Mouse (Mus musculus): Measurements from ENCODE around the gene Pnkd. TPM values are rescaled to one million over a fixed set of nuclear protein-coding genes. Genes with fewer than 3 reads are reported as not detected.

The Pnkd gene
- polyA plus RNA-seq, 2 experiments = 63.9 to 124 TPM

DNA sequence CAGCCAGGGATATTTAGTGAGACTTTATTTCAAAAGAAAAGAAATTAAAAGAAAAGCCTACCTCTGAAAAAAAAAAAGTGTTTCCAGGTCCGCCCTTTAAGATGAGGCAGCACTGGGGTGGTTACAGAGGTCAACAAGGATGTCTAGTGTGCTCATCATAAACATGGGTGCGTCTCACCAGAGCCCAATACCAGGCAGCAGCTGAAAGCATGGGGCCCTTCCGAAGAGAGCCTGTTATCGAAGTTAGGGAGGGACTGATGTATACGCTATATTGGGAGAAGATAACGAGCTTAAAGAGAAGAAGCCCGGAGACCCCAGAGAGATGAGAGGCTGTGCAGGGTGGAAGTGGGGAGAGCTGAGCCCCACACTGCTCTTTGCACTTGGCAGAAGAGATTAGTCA, 45.6 kb upstream of the Pnkd start:
- no peak for TF ChIP-seq POLR2A (IDR thresholded peaks at IDR 0.05; ENCODE audit: borderline replicate concordance, extremely low read depth, insufficient read depth, insufficient read length)
- WGBS = 61% methylated on average over 7 of the region's 7 CpGs
- Histone ChIP-seq H3K27me3 (ENCODE audit: control insufficient read depth, insufficient read depth, low read length) (no peaks in the 10 kb centered on the region), H3K4me3 (replicated peaks; ENCODE audit: low read length) (no peak overlapping the region), H3K36me3 (ENCODE audit: control insufficient read depth, insufficient read depth, low read length) (peaks cover 4% of the 10 kb centered on the region; the same call in 1 of the 2 replicates), H3K27ac (replicated peaks; ENCODE audit: low read depth, low read length) (0 out of 2 replicates have a peak overlapping the region, but pooled peaks have one; percentile 19), H3K4me1 (ENCODE audit: control insufficient read depth, insufficient read depth, low read length) (peaks cover 20% of the 10 kb centered on the region), H3K9me3 (ENCODE audit: control insufficient read depth, low read length) (no peaks in the 10 kb centered on the region), H3K9ac (ENCODE audit: low read depth, low read length, severe bottlenecking) (no peak overlapping the region), H3K4me2 (replicated peaks; ENCODE audit: low read depth, low read length, severe bottlenecking) (peak overlapping the region; percentile 21; the same call in 1 of the 2 replicates)
- DNase-seq (ENCODE audit: low spot score) (no peak), ATAC-seq (ENCODE audit: low FRiP score, low read depth) (no peak)

DNA sequence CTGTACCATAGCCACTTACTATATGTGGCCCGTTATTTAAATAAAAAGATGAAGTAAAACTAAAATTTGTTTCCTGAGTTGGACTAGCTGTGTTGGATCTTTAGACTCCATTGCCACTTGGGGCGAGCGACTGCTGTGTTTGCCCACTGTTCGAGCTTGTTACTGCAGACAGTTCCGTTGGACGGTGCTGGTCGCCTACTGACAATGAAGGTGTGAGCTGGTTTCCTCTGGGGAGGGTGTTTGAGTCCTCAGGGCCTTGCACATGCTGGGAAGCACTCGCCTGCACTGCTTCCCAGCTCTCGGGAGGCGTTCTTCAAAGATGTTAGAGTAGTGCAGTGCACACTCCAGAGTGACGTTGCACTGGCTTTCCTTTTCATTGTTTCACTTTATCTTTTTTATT, 45.1 kb upstream of the Pnkd start:
- no peak for TF ChIP-seq POLR2A (IDR thresholded peaks at IDR 0.05; ENCODE audit: borderline replicate concordance, extremely low read depth, insufficient read depth, insufficient read length)
- ATAC-seq (ENCODE audit: low FRiP score, low read depth) = no peak
- H3K9ac ChIP-seq (ENCODE audit: low read depth, low read length, severe bottlenecking) = no peak overlapping the region
- H3K4me1 ChIP-seq (ENCODE audit: control insufficient read depth, insufficient read depth, low read length) = peaks cover 20% of the 10 kb centered on the region
- 0 out of 2 replicates have a peak overlapping the region, but pooled peaks have one; percentile 5 for H3K4me3 ChIP-seq (replicated peaks; ENCODE audit: low read length)
- H3K36me3 ChIP-seq (ENCODE audit: control insufficient read depth, insufficient read depth, low read length) = peaks cover 4% of the 10 kb centered on the region; the same call in 1 of the 2 replicates
- H3K27me3 ChIP-seq (ENCODE audit: control insufficient read depth, insufficient read depth, low read length) = no peaks in the 10 kb centered on the region
- peak overlapping the region; percentile 21; the same call in 1 of the 2 replicates for H3K4me2 ChIP-seq (replicated peaks; ENCODE audit: low read depth, low read length, severe bottlenecking)
- H3K27ac ChIP-seq (replicated peaks; ENCODE audit: low read depth, low read length) = 0 out of 2 replicates have a peak overlapping the region, but pooled peaks have one; percentile 19
- DNase-seq (ENCODE audit: low spot score) = no peak
- no peaks in the 10 kb centered on the region for H3K9me3 ChIP-seq (ENCODE audit: control insufficient read depth, low read length)
- WGBS = 56% methylated on average over 11 of the region's 11 CpGs

DNA sequence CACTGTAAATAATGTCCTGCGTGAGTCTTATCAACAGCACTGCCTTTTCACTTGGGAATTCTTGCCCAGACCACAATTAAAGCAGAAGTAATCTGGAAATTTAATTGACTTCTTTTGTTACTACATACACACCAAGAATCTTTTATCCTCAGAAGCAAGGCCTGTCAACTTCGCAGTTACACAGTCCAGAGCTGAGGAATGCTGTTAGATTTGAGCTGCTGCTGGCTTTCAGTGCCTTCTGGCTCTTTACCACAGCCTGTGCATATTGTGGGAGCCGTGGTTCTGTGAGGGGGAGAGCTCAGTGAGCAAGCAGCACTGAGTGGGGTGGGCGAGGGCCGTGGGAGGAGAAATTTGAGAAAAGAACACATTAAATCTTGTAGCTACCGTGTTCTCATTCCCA, 44.4 kb upstream of the Pnkd start:
- H3K27me3 ChIP-seq (ENCODE audit: control insufficient read depth, insufficient read depth, low read length) = no peaks in the 10 kb centered on the region
- 40% methylated on average over 6 of the region's 6 CpGs for WGBS
- TF ChIP-seq POLR2A (IDR thresholded peaks at IDR 0.05; ENCODE audit: borderline replicate concordance, extremely low read depth, insufficient read depth, insufficient read length) = no peak
- no peak overlapping the region for H3K4me2 ChIP-seq (replicated peaks; ENCODE audit: low read depth, low read length, severe bottlenecking)
- DNase-seq (ENCODE audit: low spot score) (no peak), ATAC-seq (ENCODE audit: low FRiP score, low read depth) (no peak)
- H3K4me3 ChIP-seq (replicated peaks; ENCODE audit: low read length) = no peak overlapping the region
- H3K27ac ChIP-seq (replicated peaks; ENCODE audit: low read depth, low read length) = no peak overlapping the region; the same call in 1 of the 2 replicates
- H3K36me3 ChIP-seq (ENCODE audit: control insufficient read depth, insufficient read depth, low read length) = peaks cover 4% of the 10 kb centered on the region; the same call in 1 of the 2 replicates
- peaks cover 20% of the 10 kb centered on the region for H3K4me1 ChIP-seq (ENCODE audit: control insufficient read depth, insufficient read depth, low read length)
- H3K9me3 ChIP-seq (ENCODE audit: control insufficient read depth, low read length) = no peaks in the 10 kb centered on the region
- no peak overlapping the region for H3K9ac ChIP-seq (ENCODE audit: low read depth, low read length, severe bottlenecking)

DNA sequence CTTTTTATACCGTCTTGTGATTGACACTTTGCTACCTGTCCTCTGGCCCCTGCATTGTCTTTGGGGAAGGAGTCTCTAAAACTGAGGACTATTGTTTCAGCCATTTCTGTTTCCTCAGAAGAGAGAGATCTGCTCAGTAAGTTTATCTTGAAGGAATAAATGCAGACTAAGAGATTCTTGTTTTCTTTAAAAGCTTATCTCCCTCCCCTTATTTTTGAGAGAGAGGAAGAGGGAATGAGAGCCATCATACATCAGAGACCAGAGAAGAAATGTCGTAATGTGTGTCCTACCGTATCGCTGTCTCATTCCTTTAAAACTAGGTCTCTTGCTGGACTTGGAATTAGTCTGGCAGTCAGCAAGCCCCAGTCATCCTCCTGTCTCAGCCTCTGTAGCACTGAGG, 43.9 kb upstream of the Pnkd start:
- ATAC-seq (ENCODE audit: low FRiP score, low read depth) (no peak), DNase-seq (ENCODE audit: low spot score) (no peak)
- WGBS = 89% methylated on average over 4 of the region's 4 CpGs
- Histone ChIP-seq H3K27ac (replicated peaks; ENCODE audit: low read depth, low read length) (no peak overlapping the region), H3K36me3 (ENCODE audit: control insufficient read depth, insufficient read depth, low read length) (peaks cover 4% of the 10 kb centered on the region; the same call in 1 of the 2 replicates), H3K4me2 (replicated peaks; ENCODE audit: low read depth, low read length, severe bottlenecking) (no peak overlapping the region), H3K4me3 (replicated peaks; ENCODE audit: low read length) (no peak overlapping the region), H3K9me3 (ENCODE audit: control insufficient read depth, low read length) (no peaks in the 10 kb centered on the region), H3K27me3 (ENCODE audit: control insufficient read depth, insufficient read depth, low read length) (no peaks in the 10 kb centered on the region), H3K4me1 (ENCODE audit: control insufficient read depth, insufficient read depth, low read length) (peaks cover 20% of the 10 kb centered on the region), H3K9ac (ENCODE audit: low read depth, low read length, severe bottlenecking) (no peak overlapping the region)
- no peak for TF ChIP-seq POLR2A (IDR thresholded peaks at IDR 0.05; ENCODE audit: borderline replicate concordance, extremely low read depth, insufficient read depth, insufficient read length)

DNA sequence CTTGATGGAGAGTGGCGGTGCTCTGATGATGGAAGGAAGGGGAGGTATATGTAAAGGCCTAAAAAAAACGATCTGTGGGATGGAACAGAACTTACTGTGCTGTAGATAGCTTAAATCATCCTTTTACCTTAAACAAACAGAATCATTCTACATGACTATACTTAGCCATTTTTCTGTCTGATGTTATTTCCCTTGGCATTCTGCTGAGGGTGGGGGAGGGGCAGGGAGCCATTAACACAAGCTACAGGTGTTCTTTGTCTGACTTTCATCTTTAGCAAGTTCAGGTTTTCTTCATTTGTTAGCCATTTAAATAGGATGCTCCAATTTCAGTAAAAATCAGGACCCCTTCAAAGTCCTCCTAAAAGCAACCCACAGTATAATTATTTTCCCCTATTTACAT, 39.2 kb upstream of the Pnkd start:
- peaks cover 38% of the 10 kb centered on the region for H3K36me3 ChIP-seq (ENCODE audit: control insufficient read depth, insufficient read depth, low read length)
- no peak overlapping the region for H3K9ac ChIP-seq (ENCODE audit: low read depth, low read length, severe bottlenecking)
- no peaks in the 10 kb centered on the region for H3K4me1 ChIP-seq (ENCODE audit: control insufficient read depth, insufficient read depth, low read length)
- H3K27ac ChIP-seq (replicated peaks; ENCODE audit: low read depth, low read length) = no peak overlapping the region
- no peaks in the 10 kb centered on the region for H3K27me3 ChIP-seq (ENCODE audit: control insufficient read depth, insufficient read depth, low read length)
- no peak overlapping the region for H3K4me3 ChIP-seq (replicated peaks; ENCODE audit: low read length)
- 76% methylated on average over 2 of the region's 2 CpGs for WGBS
- H3K9me3 ChIP-seq (ENCODE audit: control insufficient read depth, low read length) = no peaks in the 10 kb centered on the region
- ATAC-seq (ENCODE audit: low FRiP score, low read depth) = no peak
- no peak for DNase-seq (ENCODE audit: low spot score)
- TF ChIP-seq POLR2A (IDR thresholded peaks at IDR 0.05; ENCODE audit: borderline replicate concordance, extremely low read depth, insufficient read depth, insufficient read length) = no peak
- no peak overlapping the region for H3K4me2 ChIP-seq (replicated peaks; ENCODE audit: low read depth, low read length, severe bottlenecking)

All from limb, embryonic 14.5 days (tissue).